Mouse (Mus musculus) monocyte, adult 5-6 weeks (primary cell): ENCODE data around the gene Itch. TPM values are rescaled to one million over a fixed set of nuclear protein-coding genes. Genes with fewer than 3 reads are reported as not detected.
"Not testable (repeated sequence)": the region's sequence is repeated elsewhere in the genome, so short reads cannot be mapped to it uniquely, and the experiment has no call there.

Source experiments
- ATAC-seq: fragments of 153-309, 156-312 bp; replicated peaks from 2 replicates; pipeline ENCODE4 v1.8.0; 2017; ENCODE audit warnings: mild to moderate bottlenecking; ENCODE audit not compliant: low TSS enrichment, insufficient number of reproducible peaks, severe bottlenecking, poor library complexity, low FRiP score
- total RNA-seq: library from RNA; stranded (forward); fragments of 200-1000, 200-491, 200-594 nt; gene quantifications from 3 replicates; pipeline ENCODE4 v1.2.3, GENCODE M21; 2017

Itch gene
- total RNA-seq, 1 experiment from 2014 or later: 180 TPM

DNA sequence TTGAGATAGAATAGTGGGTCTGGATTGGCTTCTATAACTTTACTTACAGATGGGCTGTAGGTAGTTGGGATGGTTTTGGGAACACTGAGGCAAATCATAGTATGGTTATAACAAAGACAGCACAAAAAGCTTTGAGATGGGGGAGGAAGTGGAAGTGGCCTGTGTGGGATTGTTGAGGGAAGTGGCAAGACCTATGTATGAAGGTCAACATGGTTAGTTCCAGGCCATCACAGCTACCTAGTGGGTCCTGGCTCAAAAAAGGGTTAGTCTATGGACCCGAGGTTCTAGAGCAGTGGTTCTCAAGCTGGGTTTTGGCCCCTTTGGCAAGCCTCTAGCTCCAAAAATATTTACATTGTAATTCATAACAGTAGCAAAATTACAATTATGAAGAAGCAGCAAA lies 2.2 kb downstream of the Itch start:
- ATAC-seq: peak; percentile 55

DNA sequence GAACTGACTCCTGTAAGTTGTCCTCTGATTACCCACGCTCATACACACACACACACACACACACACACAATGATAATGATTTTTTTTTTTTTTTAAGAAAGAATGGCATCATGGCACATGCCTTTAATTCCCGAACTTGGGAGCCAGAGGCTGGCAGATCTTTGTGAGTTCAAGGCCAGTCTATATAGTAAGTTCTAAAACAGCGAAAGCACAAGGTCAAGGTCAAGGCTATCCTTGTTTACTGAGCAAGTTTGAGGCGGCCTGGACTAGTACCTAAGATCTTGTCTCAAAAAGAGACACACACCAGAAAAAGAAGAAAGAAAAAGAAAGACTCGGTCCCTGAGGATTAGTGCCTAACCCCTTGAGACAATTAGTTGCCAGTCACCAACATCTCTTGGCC lies 7.7 kb downstream of the Itch start:
- no peak for ATAC-seq

DNA sequence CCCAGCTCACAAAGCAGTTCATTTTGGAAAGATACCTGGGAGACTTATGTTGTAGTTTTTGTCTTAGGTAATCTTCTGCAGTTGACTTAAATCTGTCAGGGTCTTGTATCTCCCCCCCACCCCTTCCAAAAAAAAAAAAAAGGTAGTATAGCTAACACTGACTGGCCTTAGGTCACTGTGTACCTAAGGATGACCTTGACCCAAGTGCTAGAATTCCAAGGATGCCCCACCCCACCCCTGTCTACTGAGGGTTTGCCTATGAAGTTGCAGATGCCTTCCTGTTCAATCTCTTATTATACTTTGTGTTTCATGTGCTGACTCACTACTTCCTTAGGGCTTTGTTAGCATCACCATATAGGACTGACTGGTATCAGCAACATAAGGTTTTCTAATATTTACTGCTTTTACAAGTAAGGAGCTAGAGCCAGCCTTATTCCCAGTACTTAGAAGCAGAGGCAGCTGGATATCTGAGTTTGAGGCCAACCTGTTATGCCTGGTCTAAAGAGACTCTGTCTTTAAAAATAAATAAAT lies 8.8 kb downstream of the Itch start:
- ATAC-seq: no peak

DNA sequence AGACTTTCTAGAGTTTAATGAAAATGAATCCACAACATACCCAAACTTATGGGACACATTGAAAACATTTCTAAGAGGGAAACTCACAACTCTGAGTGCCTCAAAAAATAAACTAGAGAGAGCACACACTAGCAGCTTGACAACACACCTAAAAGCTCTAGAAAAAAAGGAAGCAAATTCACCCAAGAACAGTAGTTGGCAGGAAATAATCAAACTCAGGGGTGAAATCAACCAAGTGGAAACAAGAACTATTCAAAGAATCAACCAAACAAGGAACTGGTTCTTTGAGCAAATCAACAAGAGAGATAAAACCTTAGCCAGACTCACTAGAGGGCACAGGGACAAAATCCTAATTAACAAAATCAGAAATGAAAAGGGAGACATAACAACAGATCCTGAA lies 16.0 kb downstream of the Itch start:
- ATAC-seq: not testable (repeated sequence)

DNA sequence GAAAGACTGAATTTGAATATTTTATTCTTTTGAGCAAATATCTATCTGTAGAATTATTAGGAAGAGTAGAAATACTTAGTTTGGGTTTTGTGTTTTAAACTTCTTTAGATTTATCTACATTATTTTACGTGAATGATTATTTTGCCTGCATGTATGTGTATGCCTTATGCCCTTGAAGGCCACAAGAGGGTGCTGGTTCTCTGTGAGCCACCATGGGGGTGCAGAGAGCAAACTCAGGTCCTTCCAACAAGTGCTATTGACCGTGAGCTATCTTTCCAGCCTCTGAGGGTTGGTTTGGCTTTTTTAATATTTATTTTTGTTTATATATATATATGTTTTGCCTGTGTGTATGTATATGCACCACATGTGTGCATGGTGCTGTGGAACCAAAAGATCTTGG lies 74.1 kb downstream of the Itch start:
- no peak for ATAC-seq

DNA sequence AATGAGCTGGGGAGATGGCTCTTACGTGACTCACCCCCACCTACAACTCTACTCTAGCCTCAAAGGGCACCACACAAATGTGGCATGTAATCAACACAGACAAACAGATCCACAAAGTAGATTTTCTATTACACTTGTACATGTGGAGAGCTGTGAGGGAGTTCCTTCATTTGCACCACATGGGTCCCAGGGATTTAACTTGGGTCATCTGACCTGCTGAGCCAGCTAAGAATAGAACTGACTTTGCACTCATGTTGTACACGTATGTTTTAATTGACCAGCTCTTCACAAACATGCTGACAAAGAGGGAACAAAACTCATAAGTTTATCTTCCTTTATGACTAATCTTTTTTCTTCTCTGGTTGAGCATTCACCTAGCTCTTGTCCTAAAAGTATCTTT lies 89.8 kb downstream of the Itch start:
- no peak for ATAC-seq

DNA sequence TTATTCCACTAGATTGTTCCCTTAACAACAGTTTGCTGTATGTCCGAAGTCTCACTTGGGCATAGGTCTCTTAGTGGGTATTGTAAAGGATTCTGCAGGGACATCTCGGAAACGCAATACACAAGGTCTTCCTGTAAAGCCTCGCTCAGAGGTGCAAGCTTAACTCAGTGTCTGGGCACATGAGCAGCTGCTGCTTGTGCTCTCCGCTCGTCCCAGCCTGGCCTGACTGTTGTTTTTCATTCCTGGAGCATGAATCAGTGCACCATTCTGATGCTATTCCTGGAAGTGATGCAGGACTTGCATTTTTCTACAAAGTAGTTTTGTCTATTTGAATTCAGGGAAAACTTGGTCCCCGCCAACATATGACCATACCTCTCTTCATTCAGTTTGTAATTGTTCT lies 91.4 kb downstream of the Itch start:
- ATAC-seq: no peak

DNA sequence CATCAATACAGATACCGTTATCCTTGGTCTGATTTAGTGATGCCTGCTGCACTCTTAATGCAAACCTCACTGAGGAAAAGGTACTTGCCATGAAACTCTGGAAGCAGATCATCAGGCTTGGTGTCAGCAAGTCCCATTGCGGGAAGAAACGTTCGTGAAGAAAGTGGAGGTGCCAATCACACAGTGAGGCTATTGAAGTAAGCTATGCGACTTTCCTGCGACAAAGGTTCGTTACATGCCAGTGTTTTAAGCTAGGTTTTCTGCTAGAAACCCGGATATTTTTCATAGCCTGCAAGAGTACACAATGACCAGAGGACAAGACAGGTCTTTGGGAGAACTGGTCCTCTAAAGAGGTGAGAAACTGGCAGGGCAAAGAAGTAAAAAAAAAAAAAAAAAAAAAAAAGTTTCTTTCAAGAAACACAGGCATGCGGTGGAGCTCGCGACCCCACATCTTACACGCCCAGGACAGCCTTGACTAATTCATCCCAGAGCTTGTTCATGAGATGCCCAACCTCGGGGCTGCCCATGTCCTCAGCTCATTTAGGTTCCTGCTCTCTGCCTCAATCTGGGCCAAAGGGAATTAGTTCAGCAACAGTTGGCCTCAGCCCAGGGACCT lies 102.5 kb downstream of the Itch start:
- ATAC-seq: no peak

DNA sequence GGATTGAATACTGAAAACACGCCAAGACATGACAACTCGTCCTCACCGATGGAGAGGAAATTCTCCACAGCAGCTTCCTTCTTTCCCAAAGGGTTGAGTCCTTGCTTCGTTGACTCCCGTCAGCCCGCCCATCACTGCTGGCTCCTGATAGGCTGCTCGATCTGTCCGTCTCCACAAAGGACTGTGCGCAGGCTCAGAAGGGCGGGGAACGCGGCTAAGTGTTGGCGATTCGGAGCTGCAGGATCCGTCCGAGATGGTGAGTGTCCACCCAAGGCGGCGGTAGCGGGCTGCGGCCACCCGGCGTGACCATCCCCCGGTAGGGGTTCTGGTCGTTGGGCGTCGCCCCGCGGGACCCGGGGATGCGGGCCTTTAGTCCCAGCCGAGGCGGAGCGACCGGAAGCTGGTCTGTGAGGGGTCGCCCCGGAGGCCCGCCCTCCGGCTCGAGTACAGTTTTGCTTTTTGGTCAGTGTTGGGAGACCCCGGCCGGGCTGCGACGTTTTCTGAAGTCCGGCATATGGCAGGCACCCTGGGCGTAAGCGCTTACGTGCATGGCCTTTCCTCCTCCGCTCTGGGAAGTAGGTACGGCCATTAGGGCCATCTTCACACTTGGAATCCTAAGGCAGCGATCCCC lies 103.2 kb downstream of the Itch start, which contains the start of gene Dynlrb1:
TSS of gene Dynlrb1 (plus strand) at position 172 of the 631 bp plus-strand sequence.
- ATAC-seq: peak; percentile 97

DNA sequence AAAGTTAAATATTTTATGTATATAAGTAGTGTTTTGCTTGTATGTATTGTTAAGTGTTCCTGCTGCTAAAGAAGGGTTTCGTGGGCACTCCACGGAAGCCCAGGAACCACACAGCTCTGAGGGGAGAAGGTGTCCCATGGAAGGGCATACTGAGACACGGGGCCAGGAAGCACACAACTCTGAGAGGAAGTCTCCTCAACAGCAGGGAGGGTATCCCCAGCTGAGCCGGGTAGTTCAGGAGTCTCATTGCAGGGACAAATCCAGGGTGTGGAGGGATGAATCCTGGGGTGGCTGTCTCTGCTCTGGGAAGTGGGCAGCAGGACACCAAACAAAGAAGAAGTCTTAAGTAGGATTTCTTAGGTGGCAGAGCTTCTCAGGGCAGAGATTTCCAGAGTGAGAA lies 104.0 kb downstream of the Itch start:
- ATAC-seq: no peak

DNA sequence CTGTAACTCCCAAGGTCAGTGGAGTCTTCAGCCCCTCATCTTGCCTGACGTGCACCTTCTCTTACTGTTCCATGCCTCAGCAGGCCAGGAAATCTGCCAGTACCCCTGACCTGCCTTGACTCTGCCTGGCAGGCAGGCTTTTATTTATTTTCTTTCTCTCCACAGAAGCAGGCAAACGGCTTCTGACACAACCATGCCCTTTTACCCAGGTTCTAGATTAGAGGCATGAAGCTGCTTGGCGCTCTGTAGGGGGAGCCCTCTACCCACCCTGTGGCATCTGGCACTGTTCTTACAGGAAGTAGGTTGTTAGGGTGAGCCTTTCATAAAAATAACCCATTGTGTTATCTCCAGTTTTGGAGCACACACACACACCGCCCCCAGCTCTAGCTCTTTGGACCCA lies 107.6 kb downstream of the Itch start:
- ATAC-seq: no peak

DNA sequence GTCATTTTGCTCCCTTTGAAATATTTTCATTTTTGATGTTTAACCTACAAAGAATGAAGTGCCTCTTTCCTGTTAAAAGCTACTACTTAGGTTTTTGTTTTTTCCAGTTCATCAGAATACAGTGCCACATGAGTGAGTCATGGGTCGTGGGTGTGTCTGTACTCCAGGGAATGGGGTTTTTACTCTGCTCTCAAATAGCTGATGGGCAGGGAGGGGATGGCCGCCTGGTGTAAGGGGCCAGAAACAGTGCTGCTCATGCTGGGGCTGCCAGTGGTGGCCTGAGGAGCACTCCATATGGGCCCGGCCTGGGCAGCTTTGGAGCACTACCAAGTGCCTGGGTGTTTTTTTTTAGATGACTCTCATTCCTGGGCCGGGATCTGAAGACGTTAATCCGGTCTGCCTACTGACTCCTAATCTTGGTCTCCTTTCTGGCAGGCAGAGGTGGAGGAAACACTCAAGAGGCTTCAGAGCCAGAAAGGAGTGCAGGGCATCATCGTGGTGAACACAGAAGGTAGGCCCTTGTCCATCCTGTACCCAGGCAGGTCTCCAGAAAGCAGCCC lies 109.1 kb downstream of the Itch start:
- ATAC-seq: no peak

DNA sequence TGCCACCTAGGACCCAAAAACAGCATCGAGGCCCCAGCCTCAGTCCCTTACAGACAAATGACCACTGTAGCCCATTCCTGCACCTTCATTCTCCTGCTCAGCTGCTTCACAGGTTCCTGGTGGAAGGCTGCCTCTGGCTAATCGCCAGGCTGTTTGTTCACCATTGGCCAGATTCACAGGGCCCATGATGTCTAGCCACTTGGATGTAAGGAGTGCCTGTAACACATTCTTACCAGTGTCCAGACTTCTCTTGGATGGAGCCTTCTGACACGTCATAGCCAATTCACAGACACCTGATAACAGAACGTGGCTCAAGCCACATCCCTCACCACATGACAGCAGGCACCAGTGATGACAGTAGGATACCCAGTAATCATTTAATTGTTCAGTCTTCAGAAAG lies 112.9 kb downstream of the Itch start:
- ATAC-seq: no peak

DNA sequence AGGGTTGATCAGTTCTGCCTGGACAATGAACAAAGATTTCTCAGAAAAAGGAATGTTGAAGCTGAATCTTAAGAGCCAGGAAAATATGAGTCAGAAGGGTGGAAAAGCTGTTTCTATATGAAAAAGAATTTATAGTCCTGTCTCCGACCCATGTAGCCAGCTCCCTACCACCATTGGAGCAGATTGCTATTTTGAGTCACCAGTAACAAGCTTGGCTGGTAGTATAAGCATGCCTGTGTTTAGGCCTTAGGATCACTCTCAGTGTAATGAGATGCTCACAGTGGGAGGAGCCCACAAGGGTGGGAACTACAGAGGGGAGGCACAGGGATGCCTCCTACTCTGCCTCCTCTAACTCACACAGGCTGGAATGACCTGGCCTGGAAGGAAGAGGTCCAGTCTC lies 114.9 kb downstream of the Itch start:
- ATAC-seq: no peak

DNA sequence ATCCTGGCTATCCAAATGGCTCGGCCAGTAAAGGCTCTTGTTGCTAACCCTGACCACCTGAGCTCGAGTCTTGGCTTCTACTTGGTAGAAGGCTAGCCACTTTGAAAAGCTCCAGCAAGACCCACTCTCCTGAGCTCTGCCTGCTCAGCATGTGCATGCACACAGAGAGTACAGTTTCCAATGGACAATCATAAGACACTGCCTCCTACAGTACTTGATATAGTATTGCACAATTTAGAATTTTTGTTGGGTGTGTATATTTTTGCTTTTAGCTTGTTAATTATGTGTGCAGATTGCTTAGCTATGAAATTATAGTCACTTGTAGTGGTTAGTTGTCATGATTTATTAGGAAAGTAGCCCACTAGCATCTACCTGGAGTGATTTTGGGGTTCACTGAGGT lies 115.4 kb downstream of the Itch start:
- ATAC-seq: no peak

DNA sequence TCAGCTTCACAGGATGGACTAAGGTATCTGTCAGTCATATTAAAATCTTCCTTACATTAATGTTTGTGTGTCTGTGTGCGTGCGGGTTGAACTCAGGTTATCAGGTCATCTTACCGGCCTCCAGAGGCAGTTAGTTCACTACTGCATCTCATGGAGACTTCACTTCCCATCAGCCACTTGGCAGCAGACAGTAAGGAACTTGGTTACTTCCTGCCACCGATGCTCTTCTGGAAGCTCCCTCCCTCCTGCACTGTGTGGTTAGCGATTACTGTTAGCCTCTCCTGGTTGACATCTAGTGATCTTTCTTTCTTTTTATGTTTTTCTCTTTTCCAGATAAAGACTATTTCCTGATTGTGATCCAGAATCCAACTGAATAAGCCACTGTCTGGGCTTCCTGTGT lies 116.3 kb downstream of the Itch start:
- no peak for ATAC-seq

DNA sequence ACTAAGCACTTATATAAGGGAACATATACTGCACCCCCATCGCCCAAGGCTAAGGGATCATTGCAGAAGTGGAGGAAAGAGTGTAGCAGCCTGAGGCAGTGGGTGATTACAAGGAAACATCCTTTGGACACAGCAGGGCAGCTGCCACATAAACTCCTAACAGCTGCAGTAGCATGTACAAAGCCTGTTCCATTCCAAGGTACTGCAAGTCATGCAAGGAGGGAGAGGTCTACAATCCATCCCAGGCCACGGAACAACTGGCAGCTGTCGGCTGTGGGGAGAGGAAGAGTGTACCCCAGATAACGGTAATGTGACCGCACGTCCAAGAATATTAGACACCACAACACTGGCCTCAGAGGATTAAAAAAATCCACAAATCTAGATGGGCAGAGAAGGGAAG lies 132.2 kb downstream of the Itch start:
- ATAC-seq: no peak

DNA sequence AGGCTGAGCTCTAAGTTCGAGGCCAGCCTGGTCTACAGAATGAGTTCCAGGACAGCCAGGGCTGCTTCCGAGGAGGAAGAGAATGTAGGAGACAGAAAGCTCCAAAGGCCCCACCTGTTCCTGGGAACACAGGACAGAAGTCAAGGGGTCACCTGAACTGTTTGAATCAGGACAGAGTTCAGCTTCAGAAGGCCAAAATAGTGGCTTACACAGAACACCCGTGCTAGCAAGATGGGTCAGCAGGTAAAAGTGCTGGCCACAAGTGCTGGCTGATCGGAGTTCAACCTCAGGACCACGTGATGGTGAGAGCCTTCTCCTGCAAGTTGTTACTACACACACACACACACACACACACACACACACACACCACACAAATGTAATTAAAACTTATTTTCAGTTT lies 133.6 kb downstream of the Itch start:
- ATAC-seq: no peak

DNA sequence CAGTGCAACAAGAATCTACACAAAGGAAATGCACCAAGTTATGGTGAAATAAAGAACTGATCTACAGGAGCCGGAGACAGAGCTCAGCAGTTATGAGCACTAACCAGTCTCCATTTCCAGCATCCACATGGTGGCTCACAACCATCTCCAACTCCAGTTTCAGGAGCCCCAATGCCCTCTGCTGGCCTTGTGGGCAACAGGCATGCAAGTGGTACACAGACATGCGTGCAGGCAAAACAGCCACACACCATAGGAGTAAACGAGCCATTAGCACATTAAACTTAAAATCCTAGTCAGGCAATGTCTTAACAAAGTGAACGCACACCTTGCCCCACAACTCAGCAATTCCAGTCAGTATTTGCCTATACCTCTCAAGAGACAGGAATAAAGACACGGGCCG lies 138.6 kb downstream of the Itch start:
- no peak for ATAC-seq
